Mouse (Mus musculus): ENCODE measurements around the gene Fam83c. TPM values are rescaled to one million over a fixed set of nuclear protein-coding genes. Genes with fewer than 3 reads are reported as not detected.

Fam83c gene
- polyA plus RNA-seq, 1 experiment from 2014 or later, result 0.66 TPM

GRCm38 (mm10) chr2:155786905-155787304, 47.7 kb downstream of the Fam83c start:
- H3K27me3 ChIP-seq, result no peaks in the 10 kb centered on the region
- H3K4me3 ChIP-seq (replicated peaks), result no peak overlapping the region
- H3K9ac ChIP-seq (replicated peaks), result no peak overlapping the region
- no peaks in the 10 kb centered on the region for H3K9me3 ChIP-seq
- H3K4me2 ChIP-seq (replicated peaks), result no peak overlapping the region
- no peak for ATAC-seq
- 80% methylated on average over 5 of the region's 5 CpGs for WGBS
- no peaks in the 10 kb centered on the region for H3K4me1 ChIP-seq (replicated peaks)
- H3K36me3 ChIP-seq, result no peaks in the 10 kb centered on the region
- no peak overlapping the region for H3K27ac ChIP-seq

- H3K36me3 ChIP-seq, result no peaks in the 10 kb centered on the region
- no peak overlapping the region for H3K4me3 ChIP-seq (replicated peaks)
- no peak overlapping the region for H3K9ac ChIP-seq (replicated peaks)
- no peak overlapping the region for H3K4me2 ChIP-seq (replicated peaks)
- H3K9me3 ChIP-seq, result no peaks in the 10 kb centered on the region
- no peaks in the 10 kb centered on the region for H3K27me3 ChIP-seq
- 76% methylated on average over 6 of the region's 6 CpGs for WGBS
- H3K4me1 ChIP-seq (replicated peaks), result no peaks in the 10 kb centered on the region
- H3K27ac ChIP-seq, result no peak overlapping the region
- no peak for ATAC-seq
Observed at GRCm38 (mm10) chr2:155784534-155784933, 50.1 kb downstream of the Fam83c start.

- H3K4me3 ChIP-seq (replicated peaks), result no peak overlapping the region
- no peak for ATAC-seq
- H3K9me3 ChIP-seq, result no peaks in the 10 kb centered on the region
- H3K4me2 ChIP-seq (replicated peaks), result no peak overlapping the region
- H3K36me3 ChIP-seq, result no peaks in the 10 kb centered on the region
- peaks cover 5% of the 10 kb centered on the region; the same call in 1 of the 2 replicates for H3K27me3 ChIP-seq
- H3K4me1 ChIP-seq (replicated peaks), result peaks cover 37% of the 10 kb centered on the region
- no peak overlapping the region for H3K9ac ChIP-seq (replicated peaks)
- H3K27ac ChIP-seq, result no peak overlapping the region
- WGBS, result 87% methylated on average over 3 of the region's 3 CpGs
Observed at GRCm38 (mm10) chr2:155779506-155779905, 55.1 kb downstream of the Fam83c start.

- no peak overlapping the region for H3K9ac ChIP-seq (replicated peaks)
- H3K27me3 ChIP-seq, result peaks cover 9% of the 10 kb centered on the region
- no peak for ATAC-seq
- H3K9me3 ChIP-seq, result no peaks in the 10 kb centered on the region
- H3K4me3 ChIP-seq (replicated peaks), result no peak overlapping the region
- no peak overlapping the region for H3K27ac ChIP-seq
- no peak overlapping the region for H3K4me2 ChIP-seq (replicated peaks)
- peaks cover 38% of the 10 kb centered on the region for H3K4me1 ChIP-seq (replicated peaks)
- 59% methylated on average over 7 of the region's 7 CpGs for WGBS
- H3K36me3 ChIP-seq, result no peaks in the 10 kb centered on the region
Observed at GRCm38 (mm10) chr2:155779066-155779465, 55.6 kb downstream of the Fam83c start.

GRCm38 (mm10) chr2:155778004-155778403, 56.6 kb downstream of the Fam83c start:
- H3K27ac ChIP-seq, result no peak overlapping the region

DNA sequence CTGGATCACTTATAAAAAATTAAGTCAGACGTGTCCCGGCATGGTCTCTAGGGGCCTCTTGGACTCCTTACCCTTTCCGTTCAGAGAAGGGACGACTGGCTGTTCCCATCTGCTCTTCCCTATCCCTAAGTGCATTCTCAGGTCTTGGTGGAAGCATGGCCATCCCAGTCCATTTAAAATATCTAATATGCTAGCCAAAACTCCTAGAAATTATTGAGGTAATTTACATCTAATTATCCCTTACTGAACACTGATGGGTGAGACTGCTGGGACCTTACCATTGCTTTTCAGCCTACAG, 57.0 kb downstream of the Fam83c start:
- peaks cover 22% of the 10 kb centered on the region for H3K27me3 ChIP-seq
- H3K9ac ChIP-seq (replicated peaks), result no peak overlapping the region
- H3K4me3 ChIP-seq (replicated peaks), result no peak overlapping the region
- H3K27ac ChIP-seq, result no peak overlapping the region
- H3K4me1 ChIP-seq (replicated peaks), result peaks cover 38% of the 10 kb centered on the region
- no peaks in the 10 kb centered on the region for H3K36me3 ChIP-seq
- H3K4me2 ChIP-seq (replicated peaks), result 0 out of 2 replicates have a peak overlapping the region, but pooled peaks have one; percentile 7
- 53% methylated on average over 4 of the region's 4 CpGs for WGBS
- ATAC-seq, result no peak
- H3K9me3 ChIP-seq, result no peaks in the 10 kb centered on the region

More at GRCm38 (mm10) chr2:155778004-155778403, 56.6 kb downstream of the Fam83c start:
- peaks cover 20% of the 10 kb centered on the region for H3K27me3 ChIP-seq
- no peaks in the 10 kb centered on the region for H3K36me3 ChIP-seq
- H3K9ac ChIP-seq (replicated peaks), result no peak overlapping the region
- ATAC-seq, result no peak
- H3K4me1 ChIP-seq (replicated peaks), result peaks cover 38% of the 10 kb centered on the region
- 0 out of 2 replicates have a peak overlapping the region, but pooled peaks have one; percentile 7 for H3K4me2 ChIP-seq (replicated peaks)
- no peak overlapping the region for H3K4me3 ChIP-seq (replicated peaks)
- 50% methylated on average over 6 of the region's 6 CpGs for WGBS
- no peaks in the 10 kb centered on the region for H3K9me3 ChIP-seq

Other genes with a start within 250 kb of the Fam83c start
- 15.8 and 16.0 TPM in 2 replicates for gene Gss, start 242.0 kb downstream of the Fam83c start, polyA plus RNA-seq (2015; fragmentation: Nextera tagmentation; extraction: Ambion mirVana)
- gene Myh7b, start 223.6 kb downstream of the Fam83c start, polyA plus RNA-seq (2015; fragmentation: Nextera tagmentation; extraction: Ambion mirVana), result 0.97 and 1.1 TPM in 2 replicates
- 157 and 169 TPM in 2 replicates for gene Trpc4ap, start 142.5 kb downstream of the Fam83c start, polyA plus RNA-seq (2015; fragmentation: Nextera tagmentation; extraction: Ambion mirVana)
- 44.5 and 46.1 TPM in 2 replicates for gene Edem2, start 105.4 kb downstream of the Fam83c start, polyA plus RNA-seq (2015; fragmentation: Nextera tagmentation; extraction: Ambion mirVana)
- gene Gm17581, start 99.0 kb downstream of the Fam83c start, polyA plus RNA-seq (2015; fragmentation: Nextera tagmentation; extraction: Ambion mirVana), result not detected in 2 replicates
- 2.4 and 2.5 TPM in 2 replicates for gene Procr, start 83.7 kb downstream of the Fam83c start, polyA plus RNA-seq (2015; fragmentation: Nextera tagmentation; extraction: Ambion mirVana)
- 9.1 and 9.4 TPM in 2 replicates for gene Mmp24, start 59.5 kb downstream of the Fam83c start, polyA plus RNA-seq (2015; fragmentation: Nextera tagmentation; extraction: Ambion mirVana)
- gene BC029722, start 15.4 kb downstream of the Fam83c start, polyA plus RNA-seq (2015; fragmentation: Nextera tagmentation; extraction: Ambion mirVana), result 24.3 and 25.2 TPM in 2 replicates
- 157 and 161 TPM in 2 replicates for gene Eif6, start 7.9 kb downstream of the Fam83c start, polyA plus RNA-seq (2015; fragmentation: Nextera tagmentation; extraction: Ambion mirVana)
- 55.7 and 64.9 TPM in 2 replicates for gene Uqcc1, start 95.5 kb upstream of the Fam83c start, polyA plus RNA-seq (2015; fragmentation: Nextera tagmentation; extraction: Ambion mirVana)
- not detected in 2 replicates for gene Gm15557, start 105.9 kb upstream of the Fam83c start, polyA plus RNA-seq (2015; fragmentation: Nextera tagmentation; extraction: Ambion mirVana)
- gene Gdf5, start 110.5 kb upstream of the Fam83c start, polyA plus RNA-seq (2015; fragmentation: Nextera tagmentation; extraction: Ambion mirVana), result 0.71 and 1.1 TPM in 2 replicates
- 17.3 and 21.2 TPM in 2 replicates for gene Cep250, start 121.6 kb upstream of the Fam83c start, polyA plus RNA-seq (2015; fragmentation: Nextera tagmentation; extraction: Ambion mirVana)
- gene 6430550D23Rik, start 173.1 kb upstream of the Fam83c start, polyA plus RNA-seq (2015; fragmentation: Nextera tagmentation; extraction: Ambion mirVana), result 1.4 and 1.9 TPM in 2 replicates
- gene Ergic3, start 173.2 kb upstream of the Fam83c start, polyA plus RNA-seq (2015; fragmentation: Nextera tagmentation; extraction: Ambion mirVana), result 336 and 349 TPM in 2 replicates
- not detected in 2 replicates for gene Fer1l4, start 218.1 kb upstream of the Fam83c start, polyA plus RNA-seq (2015; fragmentation: Nextera tagmentation; extraction: Ambion mirVana)
- 6.0 TPM in 2 replicates for gene Spag4, start 230.3 kb upstream of the Fam83c start, polyA plus RNA-seq (2015; fragmentation: Nextera tagmentation; extraction: Ambion mirVana)

Measured in midbrain, embryonic 13.5 days (tissue).